Mouse (Mus musculus): ENCODE results near the gene Plxnc1. TPM values are rescaled to one million over a fixed set of nuclear protein-coding genes. Genes with fewer than 3 reads are reported as not detected.

The Plxnc1 gene
- polyA plus RNA-seq, 1 experiment from 2014 or later, result 1.8 TPM

GRCm38 (mm10) chr10:94938320-94938719, 6.3 kb downstream of the Plxnc1 start:
- ATAC-seq (ENCODE audit: low read depth) (peak; percentile 74), DNase-seq (no peak)
- Histone ChIP-seq H3K27me3 (peaks cover 24% of the 10 kb centered on the region), H3K27ac (0 out of 2 replicates have a peak overlapping the region, but pooled peaks have one; percentile 37), H3K9ac (0 out of 2 replicates have a peak overlapping the region, but pooled peaks have one; percentile 10), H3K4me1 (replicated peaks) (peaks cover 79% of the 10 kb centered on the region), H3K4me2 (no peak overlapping the region), H3K36me3 (peaks cover 4% of the 10 kb centered on the region; the same call in 1 of the 2 replicates), H3K9me3 (replicated peaks) (no peaks in the 10 kb centered on the region), H3K4me3 (replicated peaks) (no peak overlapping the region)
- WGBS (ENCODE audit: insufficient replicate concordance), result 53% methylated on average over 6 of the region's 6 CpGs

- Histone ChIP-seq H3K9me3 (replicated peaks) (no peaks in the 10 kb centered on the region), H3K27ac (peak overlapping the region; percentile 51; the same call in 1 of the 2 replicates)
- WGBS (ENCODE audit: insufficient replicate concordance), result 41% methylated on average over 4 of the region's 4 CpGs
Observed at GRCm38 (mm10) chr10:94935270-94935669, 9.4 kb downstream of the Plxnc1 start.

GRCm38 (mm10) chr10:94934151-94934614, 10.5 kb downstream of the Plxnc1 start:
- Histone ChIP-seq H3K4me3 (replicated peaks) (no peak overlapping the region), H3K9me3 (replicated peaks) (no peaks in the 10 kb centered on the region), H3K27me3 (no peaks in the 10 kb centered on the region), H3K9ac (peak overlapping the region; percentile 44; the same call in 1 of the 2 replicates), H3K4me2 (no peak overlapping the region), H3K4me1 (replicated peaks) (peaks cover 80% of the 10 kb centered on the region), H3K27ac (peak overlapping the region; percentile 95), H3K36me3 (peaks cover 4% of the 10 kb centered on the region; the same call in 1 of the 2 replicates)
- ATAC-seq (ENCODE audit: low read depth) (no peak), DNase-seq (no peak)
- WGBS (ENCODE audit: insufficient replicate concordance), result 84% methylated on average over 9 of the region's 9 CpGs

More at GRCm38 (mm10) chr10:94935270-94935669, 9.4 kb downstream of the Plxnc1 start:
- DNase-seq (no peak), ATAC-seq (ENCODE audit: low read depth) (no peak)
- Histone ChIP-seq H3K4me2 (no peak overlapping the region), H3K27me3 (no peaks in the 10 kb centered on the region), H3K4me3 (replicated peaks) (no peak overlapping the region), H3K9ac (no peak overlapping the region; the same call in 1 of the 2 replicates), H3K36me3 (peaks cover 4% of the 10 kb centered on the region; the same call in 1 of the 2 replicates), H3K4me1 (replicated peaks) (peaks cover 80% of the 10 kb centered on the region)

- Histone ChIP-seq H3K4me1 (replicated peaks) (peaks cover 76% of the 10 kb centered on the region), H3K4me3 (replicated peaks) (peak overlapping the region; percentile 20; the same call in 1 of the 2 replicates), H3K27me3 (no peaks in the 10 kb centered on the region), H3K9ac (peak overlapping the region; percentile 58), H3K4me2 (peak overlapping the region; percentile 56), H3K36me3 (peaks cover 4% of the 10 kb centered on the region; the same call in 1 of the 2 replicates), H3K27ac (peak overlapping the region; percentile 95), H3K9me3 (replicated peaks) (no peaks in the 10 kb centered on the region)
- WGBS (ENCODE audit: insufficient replicate concordance), result 12% methylated on average over 9 of the region's 9 CpGs
- DNase-seq (peak; percentile 84), ATAC-seq (ENCODE audit: low read depth) (peak; percentile 99)
Observed at GRCm38 (mm10) chr10:94931961-94932832, 12.4 kb downstream of the Plxnc1 start.

- ATAC-seq (ENCODE audit: low read depth) (no peak), DNase-seq (no peak)
- Histone ChIP-seq H3K4me1 (replicated peaks) (peaks cover 95% of the 10 kb centered on the region), H3K4me3 (replicated peaks) (no peak overlapping the region), H3K27me3 (no peaks in the 10 kb centered on the region), H3K4me2 (no peak overlapping the region), H3K9ac (no peak overlapping the region), H3K27ac (peak overlapping the region; percentile 51; the same call in 1 of the 2 replicates), H3K9me3 (replicated peaks) (no peaks in the 10 kb centered on the region), H3K36me3 (no peaks in the 10 kb centered on the region)
- 54% methylated on average over 4 of the region's 4 CpGs for WGBS (ENCODE audit: insufficient replicate concordance)
Observed at GRCm38 (mm10) chr10:94928164-94928563, 16.5 kb downstream of the Plxnc1 start.

GRCm38 (mm10) chr10:94926297-94926696, 18.3 kb downstream of the Plxnc1 start:
- Histone ChIP-seq H3K9me3 (replicated peaks) (no peaks in the 10 kb centered on the region), H3K4me2 (no peak overlapping the region), H3K4me3 (replicated peaks) (no peak overlapping the region), H3K9ac (no peak overlapping the region), H3K27ac (peak overlapping the region; percentile 81), H3K4me1 (replicated peaks) (peaks cover 95% of the 10 kb centered on the region), H3K27me3 (no peaks in the 10 kb centered on the region), H3K36me3 (no peaks in the 10 kb centered on the region)
- DNase-seq (no peak), ATAC-seq (ENCODE audit: low read depth) (no peak)
- WGBS (ENCODE audit: insufficient replicate concordance), result 70% methylated on average over 3 of the region's 3 CpGs

GRCm38 (mm10) chr10:94924878-94925277, 19.8 kb downstream of the Plxnc1 start:
- Histone ChIP-seq H3K27me3 (no peaks in the 10 kb centered on the region), H3K9ac (peak overlapping the region; percentile 37; the same call in 1 of the 2 replicates), H3K36me3 (no peaks in the 10 kb centered on the region), H3K9me3 (replicated peaks) (no peaks in the 10 kb centered on the region), H3K27ac (peak overlapping the region; percentile 81), H3K4me2 (peak overlapping the region; percentile 38), H3K4me3 (replicated peaks) (no peak overlapping the region), H3K4me1 (replicated peaks) (peaks cover 96% of the 10 kb centered on the region)
- DNase-seq (no peak), ATAC-seq (ENCODE audit: low read depth) (peak; percentile 55)
- 33% methylated on average over 4 of the region's 4 CpGs for WGBS (ENCODE audit: insufficient replicate concordance)

GRCm38 (mm10) chr10:94924450-94924849, 20.2 kb downstream of the Plxnc1 start:
- Histone ChIP-seq H3K27ac (peak overlapping the region; percentile 85), H3K4me3 (replicated peaks) (no peak overlapping the region), H3K4me1 (replicated peaks) (peaks cover 94% of the 10 kb centered on the region), H3K4me2 (peak overlapping the region; percentile 38), H3K9ac (peak overlapping the region; percentile 37; the same call in 1 of the 2 replicates), H3K27me3 (no peaks in the 10 kb centered on the region), H3K9me3 (replicated peaks) (no peaks in the 10 kb centered on the region), H3K36me3 (no peaks in the 10 kb centered on the region)
- WGBS (ENCODE audit: insufficient replicate concordance), result 23% methylated on average over 4 of the region's 4 CpGs
- peak; percentile 57 for ATAC-seq (ENCODE audit: low read depth)
- no peak for DNase-seq

- Histone ChIP-seq H3K36me3 (no peaks in the 10 kb centered on the region), H3K9ac (peak overlapping the region; percentile 53), H3K4me2 (peak overlapping the region; percentile 52), H3K4me3 (replicated peaks) (peak overlapping the region; percentile 20; the same call in 1 of the 2 replicates), H3K27me3 (no peaks in the 10 kb centered on the region), H3K4me1 (replicated peaks) (peaks cover 90% of the 10 kb centered on the region), H3K27ac (peak overlapping the region; percentile 85), H3K9me3 (replicated peaks) (no peaks in the 10 kb centered on the region)
- 9% methylated on average over 7 of the region's 7 CpGs for WGBS (ENCODE audit: insufficient replicate concordance)
- DNase-seq, result peak; percentile 54
- ATAC-seq (ENCODE audit: low read depth), result peak; percentile 70
Observed at GRCm38 (mm10) chr10:94923337-94923762, 21.3 kb downstream of the Plxnc1 start.

GRCm38 (mm10) chr10:94922848-94923247, 21.8 kb downstream of the Plxnc1 start:
- WGBS (ENCODE audit: insufficient replicate concordance), result 50% methylated on average over 12 of the region's 12 CpGs
- Histone ChIP-seq H3K4me2 (peak overlapping the region; percentile 52), H3K36me3 (no peaks in the 10 kb centered on the region), H3K27me3 (no peaks in the 10 kb centered on the region), H3K27ac (peak overlapping the region; percentile 85), H3K9me3 (replicated peaks) (no peaks in the 10 kb centered on the region), H3K9ac (peak overlapping the region; percentile 53), H3K4me1 (replicated peaks) (peaks cover 91% of the 10 kb centered on the region), H3K4me3 (replicated peaks) (no peak overlapping the region)
- DNase-seq (no peak), ATAC-seq (ENCODE audit: low read depth) (no peak)

GRCm38 (mm10) chr10:94921751-94922150, 22.9 kb downstream of the Plxnc1 start:
- H3K4me3 ChIP-seq (replicated peaks), result no peak overlapping the region
- H3K4me1 ChIP-seq (replicated peaks), result peaks cover 94% of the 10 kb centered on the region
- H3K9ac ChIP-seq, result no peak overlapping the region
- H3K27me3 ChIP-seq, result no peaks in the 10 kb centered on the region
- H3K9me3 ChIP-seq (replicated peaks), result no peaks in the 10 kb centered on the region
- H3K36me3 ChIP-seq, result no peaks in the 10 kb centered on the region
- no peak overlapping the region for H3K4me2 ChIP-seq
- 80% methylated on average over 6 of the region's 6 CpGs for WGBS (ENCODE audit: insufficient replicate concordance)
- peak overlapping the region; percentile 85; the same call in 1 of the 2 replicates for H3K27ac ChIP-seq
- ATAC-seq (ENCODE audit: low read depth) (no peak), DNase-seq (no peak)

Data from liver, embryonic 13.5 days (tissue).